Mouse (Mus musculus) embryo, embryonic 9.5 days (tissue): ENCODE data around the gene Dcakd.

Source experiments
- DNase-seq: peaks from one replicate; pipeline ENCODE4 v3.0.0-alpha.2; 2017; ENCODE audit errors: extremely low spot score

Dcakd gene

DNA sequence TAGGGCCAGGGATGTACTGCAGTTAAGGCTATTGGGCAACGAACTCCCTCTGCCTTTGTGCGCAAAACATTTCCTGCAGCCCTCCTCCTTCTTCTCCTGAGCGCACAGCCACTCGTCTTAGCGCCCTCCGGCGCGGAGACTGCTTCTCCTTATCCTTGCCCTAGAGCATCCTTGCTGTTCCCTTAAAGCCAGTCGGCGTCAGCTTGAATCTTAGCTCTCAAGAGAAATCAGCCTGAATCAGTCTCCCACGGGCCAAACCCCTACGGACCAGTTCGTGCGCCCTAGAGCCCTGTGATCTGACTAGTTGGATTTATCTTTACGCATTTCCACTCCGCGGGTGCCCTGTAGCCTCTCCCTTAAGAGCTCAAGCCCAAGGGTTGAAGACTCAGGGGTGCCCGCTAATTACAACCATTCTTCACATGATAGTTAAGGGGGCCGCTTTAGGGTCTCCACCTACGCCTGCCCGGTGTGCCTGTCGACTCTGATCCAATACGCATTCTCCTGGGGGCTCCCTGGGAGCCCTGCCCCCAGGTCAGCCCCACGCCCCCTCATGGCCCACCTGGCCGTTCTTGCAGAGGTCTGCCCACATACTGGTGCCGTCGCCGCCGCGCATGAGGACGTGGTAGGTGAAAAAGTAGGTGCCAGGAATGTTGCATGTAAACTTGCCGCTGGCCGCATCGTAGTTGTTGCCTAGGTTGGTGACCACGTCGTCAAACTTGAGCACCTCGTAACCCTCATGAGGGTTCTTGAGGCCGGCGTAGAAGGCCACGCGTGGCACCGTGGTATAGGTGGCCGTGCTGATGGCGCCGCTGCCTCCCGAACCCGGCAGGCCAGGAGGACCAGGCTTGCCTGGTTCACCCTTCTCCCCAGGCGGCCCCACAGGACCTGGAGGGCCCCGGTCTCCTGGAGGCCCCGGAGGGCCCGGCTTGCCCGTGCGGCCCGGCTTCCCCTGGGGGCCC is 82.5 kb downstream of the Dcakd start:
- peak; percentile 15 for DNase-seq
